Mouse (Mus musculus): Measurements from ENCODE around the gene Dnal1.

The Dnal1 gene

GRCm38 (mm10) chr12:84128576-84128975 lies 14.4 kb downstream of the Dnal1 start:
- DNase-seq, result no peak

- no peak for DNase-seq
Observed at GRCm38 (mm10) chr12:84129931-84130330, 15.8 kb downstream of the Dnal1 start.

- peak in 1 of 2 experiments; percentile 57 for DNase-seq
Observed at GRCm38 (mm10) chr12:84132265-84132664, 18.1 kb downstream of the Dnal1 start.

- DNase-seq, result no peak
Observed at GRCm38 (mm10) chr12:84137131-84137530, 23.0 kb downstream of the Dnal1 start.

GRCm38 (mm10) chr12:84140135-84140534 lies 26.0 kb downstream of the Dnal1 start:
- DNase-seq, result no peak

GRCm38 (mm10) chr12:84141271-84141670 lies 27.1 kb downstream of the Dnal1 start:
- DNase-seq, result no peak

GRCm38 (mm10) chr12:84142281-84143050 lies 28.3 kb downstream of the Dnal1 start:
- DNase-seq, result peak in 1 of 2 experiments; percentile 43

GRCm38 (mm10) chr12:84147954-84148621 lies 33.9 kb downstream of the Dnal1 start, which contains the start of gene Pnma1:
Gene Pnma1 (minus strand): TSS chr12:84148489.
- peak in 1 of 2 experiments; percentile 47 for DNase-seq

- DNase-seq, result no peak
Observed at GRCm38 (mm10) chr12:84148622-84149012, 34.5 kb downstream of the Dnal1 start.

- DNase-seq, result no peak
Observed at GRCm38 (mm10) chr12:84149971-84150370, 35.8 kb downstream of the Dnal1 start.

- DNase-seq, result no peak
Observed at GRCm38 (mm10) chr12:84150976-84151375, 36.8 kb downstream of the Dnal1 start.

GRCm38 (mm10) chr12:84151911-84152310 lies 37.7 kb downstream of the Dnal1 start:
- DNase-seq, result no peak

GRCm38 (mm10) chr12:84152352-84153190 lies 38.4 kb downstream of the Dnal1 start:
- peak in 1 of 2 experiments; percentile 1 for DNase-seq

GRCm38 (mm10) chr12:84153414-84153813 lies 39.2 kb downstream of the Dnal1 start:
- peak in 1 of 2 experiments; percentile 1 for DNase-seq

GRCm38 (mm10) chr12:84154786-84155522 lies 40.8 kb downstream of the Dnal1 start:
- DNase-seq, result peak; percentile 90

GRCm38 (mm10) chr12:84155523-84155871 lies 41.3 kb downstream of the Dnal1 start:
- no peak for DNase-seq

GRCm38 (mm10) chr12:84156210-84156609 lies 42.0 kb downstream of the Dnal1 start:
- peak in 1 of 2 experiments; percentile 1 for DNase-seq

- DNase-seq, result no peak
Observed at GRCm38 (mm10) chr12:84158156-84158555, 44.0 kb downstream of the Dnal1 start.

- no peak for DNase-seq
Observed at GRCm38 (mm10) chr12:84160491-84160890, 46.3 kb downstream of the Dnal1 start.

- DNase-seq, result no peak
Observed at GRCm38 (mm10) chr12:84161116-84161515, 47.0 kb downstream of the Dnal1 start.

GRCm38 (mm10) chr12:84161616-84162433 lies 47.7 kb downstream of the Dnal1 start:
- DNase-seq, result peak; percentile 61 to 65

GRCm38 (mm10) chr12:84163133-84163532 lies 49.0 kb downstream of the Dnal1 start:
- DNase-seq, result peak in 1 of 2 experiments; percentile 55

All from kidney, adult 8-10 months (tissue).